12 mouse cellular contexts compared by ENCODE assay signal in genomic region chr2:8638082-8638481, GRCm38 (mm10).
DNase-seq lines count a peak whose midpoint lies in the region; ATAC-seq and TF ChIP-seq lines count a peak whose summit lies in the region.
"Had no signal": no experiment of that assay in that cellular context is flagged by ENCODE, and none has a peak within 500 bp of the region (broad histone marks: within the 10 kb centered on the region; RNA-seq: fewer than 3 reads in every experiment).

No protein-coding gene starts in this region.

- H3K4me1 ChIP-seq in forebrain, embryonic 13.5 days, result no peaks in the 10 kb centered on the region
- H3K4me1 ChIP-seq in forebrain, embryonic 12.5 days, result no peaks in the 10 kb centered on the region
- no peaks in the 10 kb centered on the region for H3K4me1 ChIP-seq in lung, embryonic 14.5 days (ENCODE audit: insufficient read depth)
- no peaks in the 10 kb centered on the region for H3K4me1 ChIP-seq in intestine, embryonic 14.5 days (replicated peaks; ENCODE audit: control insufficient read depth, insufficient read depth, low read length)

- no peak overlapping the region for H3K4me2 ChIP-seq in forebrain, embryonic 13.5 days
- H3K4me2 ChIP-seq in forebrain, embryonic 12.5 days, result no peak overlapping the region
- H3K4me2 ChIP-seq in lung, embryonic 14.5 days, result peak overlapping the region; percentile 45; the same call in 1 of the 2 replicates
- 0 out of 2 replicates have a peak overlapping the region, but pooled peaks have one; percentile 3 for H3K4me2 ChIP-seq in intestine, embryonic 14.5 days (ENCODE audit: low read length)

- WGBS in forebrain, embryonic 13.5 days, result 45% methylated on average over 7 of the region's 7 CpGs
- 42% methylated on average over 7 of the region's 7 CpGs for WGBS in forebrain, embryonic 12.5 days
- WGBS in lung, embryonic 14.5 days, result 8% methylated on average over 7 of the region's 7 CpGs
- WGBS in intestine, embryonic 14.5 days, result 18% methylated on average over 7 of the region's 7 CpGs

- no peaks in the 10 kb centered on the region for H3K9me3 ChIP-seq in forebrain, embryonic 13.5 days (replicated peaks)
- H3K9me3 ChIP-seq in forebrain, embryonic 12.5 days, result no peaks in the 10 kb centered on the region
- no peaks in the 10 kb centered on the region for H3K9me3 ChIP-seq in lung, embryonic 14.5 days (ENCODE audit: low read depth, low read length)
- no peaks in the 10 kb centered on the region for H3K9me3 ChIP-seq in intestine, embryonic 14.5 days (ENCODE audit: control insufficient read depth, low read length)

- no peaks in the 10 kb centered on the region for H3K27me3 ChIP-seq in forebrain, embryonic 13.5 days
- no peaks in the 10 kb centered on the region for H3K27me3 ChIP-seq in forebrain, embryonic 12.5 days
- H3K27me3 ChIP-seq in lung, embryonic 14.5 days (ENCODE audit: insufficient read depth, low read length), result no peaks in the 10 kb centered on the region
- H3K27me3 ChIP-seq in intestine, embryonic 14.5 days (replicated peaks; ENCODE audit: control insufficient read depth, insufficient read depth, low read length), result no peaks in the 10 kb centered on the region

- H3K4me3 ChIP-seq in forebrain, embryonic 13.5 days, result no peak overlapping the region
- no peak overlapping the region for H3K4me3 ChIP-seq in forebrain, embryonic 12.5 days (replicated peaks)
- no peak overlapping the region for H3K4me3 ChIP-seq in lung, embryonic 14.5 days (ENCODE audit: low read depth, low read length)
- H3K4me3 ChIP-seq in intestine, embryonic 14.5 days (ENCODE audit: low read depth, low read length), result no peak overlapping the region

- no peak overlapping the region for H3K9ac ChIP-seq in forebrain, embryonic 13.5 days
- H3K9ac ChIP-seq in forebrain, embryonic 12.5 days, result no peak overlapping the region
- H3K9ac ChIP-seq in lung, embryonic 14.5 days, result no peak overlapping the region
- H3K9ac ChIP-seq in intestine, embryonic 14.5 days (ENCODE audit: low read length), result no peak overlapping the region

- TF ChIP-seq CTCF in lung, embryonic 14.5 days (IDR thresholded peaks at IDR 0.05; ENCODE audit: low read depth), result peak; percentile 56

- peak; percentile 21; the same call in 1 of the 2 replicates for ATAC-seq in forebrain, embryonic 13.5 days
- no peak for ATAC-seq in forebrain, embryonic 12.5 days (ENCODE audit: low FRiP score)
- no peak for ATAC-seq in lung, embryonic 14.5 days (ENCODE audit: insufficient read depth)
- no peak for ATAC-seq in intestine, embryonic 14.5 days (replicated peaks; ENCODE audit: low FRiP score, low TSS enrichment, low read depth)

- H3K36me3 ChIP-seq in forebrain, embryonic 13.5 days (ENCODE audit: poor library complexity, severe bottlenecking), result no peaks in the 10 kb centered on the region
- H3K36me3 ChIP-seq in forebrain, embryonic 12.5 days (replicated peaks), result no peaks in the 10 kb centered on the region
- H3K36me3 ChIP-seq in lung, embryonic 14.5 days (ENCODE audit: insufficient read depth), result no peaks in the 10 kb centered on the region
- H3K36me3 ChIP-seq in intestine, embryonic 14.5 days (ENCODE audit: control insufficient read depth, insufficient read depth, low read length), result no peaks in the 10 kb centered on the region

- H3K27ac ChIP-seq in forebrain, embryonic 13.5 days, result no peak overlapping the region
- H3K27ac ChIP-seq in forebrain, embryonic 12.5 days, result no peak overlapping the region
- no peak overlapping the region for H3K27ac ChIP-seq in lung, embryonic 14.5 days (ENCODE audit: low read depth)
- no peak overlapping the region for H3K27ac ChIP-seq in intestine, embryonic 14.5 days (ENCODE audit: low read depth)

- peak; percentile 61 for DNase-seq in lung, embryonic 14.5 days
- DNase-seq in lung, adult 18-20 months, result no peak
- DNase-seq in intestine, embryonic 14.5 days (ENCODE audit: low spot score), result peak; percentile 51
- DNase-seq in right cerebral cortex, postnatal 10 days (ENCODE audit: low spot score in 2 of 2), result peak; percentile 60 to 70
- DNase-seq in heart, adult 11 months, result no peak
- no peak for DNase-seq in heart, adult 8-10 months (ENCODE audit: low spot score)
- DNase-seq: B cell, adult 2 months; cerebellum, adult 9-11 months; heart, postnatal 4 days; lung, postnatal 14 days had no signal

Comparison
In these comparisons a context has a peak if more than half of its experiments do, and no peak if none do; other contexts are left out.
1. DNase-seq: peak in lung, embryonic 14.5 days (single experiment), intestine, embryonic 14.5 days (single experiment) and right cerebral cortex, postnatal 10 days (2 of 2); none in lung, adult 18-20 months (0 of 2), heart, adult 11 months (single experiment) and heart, adult 8-10 months (single experiment).
2. H3K4me2 ChIP-seq: peak in lung, embryonic 14.5 days (single experiment) and intestine, embryonic 14.5 days (single experiment); none in forebrain, embryonic 13.5 days (single experiment) and forebrain, embryonic 12.5 days (single experiment).